Mouse (Mus musculus) monocyte, adult 2 months (primary cell): Measurements from ENCODE around the gene Brd1.

ENCODE experiments used
- DNase-seq, 2 experiments: peaks; one replicate each; pipeline ENCODE4 v3.0.0; 2022; ENCODE audit warnings: low spot score in 2 of 2, low read depth in 1 of 2

Gene Brd1

DNA sequence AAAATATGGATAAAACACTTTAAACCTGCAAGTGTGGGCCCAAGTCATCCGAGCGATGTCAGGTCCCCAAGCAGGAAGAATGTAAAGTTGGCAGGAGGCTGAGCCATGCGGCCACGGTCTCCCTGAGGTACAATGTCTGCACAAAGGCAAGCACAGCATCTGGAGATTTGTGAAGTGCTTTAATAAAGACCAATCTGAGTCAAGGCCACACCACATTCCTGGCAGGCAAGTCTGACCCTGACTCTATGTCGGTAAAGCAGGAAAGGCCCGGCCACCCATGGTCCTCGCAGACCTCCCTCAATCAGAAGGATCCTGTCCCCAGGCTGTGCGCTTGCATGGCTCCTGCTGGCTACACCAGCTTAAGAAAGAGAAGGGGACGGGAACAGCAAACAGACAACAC is 41.3 kb downstream of the Brd1 start:
- no peak for DNase-seq

DNA sequence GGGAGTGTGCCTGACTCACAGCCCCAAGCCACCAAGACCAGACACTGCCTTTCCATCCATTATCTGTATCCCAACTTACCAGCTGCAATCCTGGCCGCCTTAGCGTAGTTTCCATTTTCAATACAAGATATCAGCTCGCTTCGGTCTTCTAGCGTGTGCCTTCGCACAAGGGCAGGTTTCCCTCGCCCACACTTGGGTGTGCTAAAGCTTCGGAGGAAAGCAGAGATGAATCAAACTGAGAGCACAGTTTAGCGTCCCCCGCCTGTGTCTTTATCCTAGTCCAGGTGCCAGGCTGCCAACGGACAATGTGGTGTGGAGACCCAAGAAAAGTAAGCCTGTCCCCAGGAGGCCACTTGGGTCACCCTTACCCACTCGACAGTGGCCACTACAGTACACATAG is 42.9 kb downstream of the Brd1 start:
- no peak for DNase-seq

DNA sequence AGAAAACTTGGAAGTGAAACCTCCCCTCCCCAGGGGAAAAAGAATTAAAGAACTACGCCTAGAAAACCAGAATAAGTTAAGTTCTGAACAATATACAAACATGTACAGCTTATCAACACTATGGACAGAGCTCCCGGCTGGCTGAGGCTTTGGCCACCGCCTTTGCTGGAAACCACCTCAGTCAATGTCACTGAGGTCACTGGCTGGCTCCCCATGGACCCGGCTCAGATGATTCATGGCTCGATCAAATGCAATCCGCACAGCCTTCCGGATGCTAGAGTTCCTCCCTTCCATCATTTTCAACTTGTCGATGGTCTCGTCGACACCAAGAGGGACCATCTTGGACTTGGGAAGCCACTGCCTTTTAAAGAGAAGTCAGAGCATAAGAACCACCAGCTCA is 45.9 kb downstream of the Brd1 start:
- DNase-seq = no peak

DNA sequence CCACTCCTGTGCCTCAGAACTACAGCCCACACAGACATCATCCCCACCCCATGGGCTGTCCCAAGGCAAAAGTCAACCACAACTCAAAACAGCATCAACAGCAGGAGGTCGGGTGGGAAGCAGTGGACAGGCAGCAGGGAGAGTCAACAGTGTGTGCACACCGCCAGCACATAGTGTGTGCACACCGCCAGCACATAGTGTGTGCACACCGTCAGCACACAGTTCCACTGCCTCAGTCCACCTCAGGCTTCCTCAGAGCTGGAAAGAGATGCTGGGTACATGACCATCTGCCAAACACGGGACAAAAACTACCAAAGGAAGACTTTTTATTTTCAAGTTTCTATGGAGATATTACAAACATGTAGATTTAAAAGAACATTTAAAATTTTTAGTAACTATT is 47.3 kb downstream of the Brd1 start:
- DNase-seq = no peak

DNA sequence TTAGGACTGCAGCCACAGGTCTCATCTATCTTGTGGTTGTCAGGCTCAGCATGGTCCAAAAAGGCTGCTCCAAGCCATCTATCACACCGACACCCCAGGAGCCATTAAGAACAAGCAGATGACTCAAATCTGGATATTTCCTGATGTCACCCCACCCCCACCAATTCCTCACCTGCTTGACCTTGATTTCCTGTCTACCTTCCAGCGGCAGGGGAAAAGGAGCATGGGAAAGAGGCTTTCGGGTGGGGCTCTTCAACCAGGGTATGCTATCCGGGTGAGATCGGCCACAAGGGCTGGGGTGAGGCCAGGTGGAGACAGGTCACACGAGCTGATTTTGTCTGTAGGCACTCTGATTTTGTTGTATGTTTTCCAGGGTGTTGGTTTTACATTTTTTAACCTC is 50.0 kb downstream of the Brd1 start:
- no peak for DNase-seq

DNA sequence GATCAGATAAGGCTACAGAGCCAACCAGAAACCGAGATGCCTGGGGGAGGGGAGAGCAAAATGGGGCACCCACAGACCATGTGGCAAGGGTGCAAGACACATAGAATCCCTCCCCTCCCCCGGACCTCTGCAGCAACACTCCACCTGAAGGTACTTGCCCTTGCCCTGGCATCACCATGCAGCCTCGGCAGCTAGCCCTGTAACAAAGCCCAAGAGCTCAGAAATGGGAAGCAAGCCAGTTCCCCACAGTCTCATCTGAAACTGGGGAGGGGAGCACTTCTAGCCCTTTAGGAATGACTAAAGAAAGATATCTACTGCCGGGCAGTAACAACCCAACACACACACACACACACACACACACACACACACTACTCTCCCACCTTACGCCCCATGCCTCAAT is 53.1 kb downstream of the Brd1 start:
- no peak for DNase-seq

DNA sequence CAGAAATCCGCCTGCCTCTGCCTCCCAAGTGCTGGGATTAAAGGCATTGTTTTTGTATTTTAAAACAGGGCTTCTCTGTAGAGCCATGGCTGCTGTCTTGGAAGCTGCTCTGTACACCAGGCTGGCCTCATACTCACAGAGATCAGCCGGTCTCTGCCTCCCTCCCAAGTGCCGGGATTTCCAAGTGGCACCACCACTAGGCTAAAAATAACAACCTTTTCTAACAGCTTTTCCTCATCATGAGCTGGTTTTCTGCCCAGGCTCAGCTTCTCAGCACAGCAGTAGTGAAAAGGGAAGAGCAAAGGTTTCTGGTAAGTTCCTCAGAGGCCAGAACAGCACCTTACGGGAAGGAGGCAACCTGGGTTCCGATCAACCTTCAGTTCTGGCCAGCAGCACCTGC is 56.5 kb downstream of the Brd1 start:
- no peak for DNase-seq

DNA sequence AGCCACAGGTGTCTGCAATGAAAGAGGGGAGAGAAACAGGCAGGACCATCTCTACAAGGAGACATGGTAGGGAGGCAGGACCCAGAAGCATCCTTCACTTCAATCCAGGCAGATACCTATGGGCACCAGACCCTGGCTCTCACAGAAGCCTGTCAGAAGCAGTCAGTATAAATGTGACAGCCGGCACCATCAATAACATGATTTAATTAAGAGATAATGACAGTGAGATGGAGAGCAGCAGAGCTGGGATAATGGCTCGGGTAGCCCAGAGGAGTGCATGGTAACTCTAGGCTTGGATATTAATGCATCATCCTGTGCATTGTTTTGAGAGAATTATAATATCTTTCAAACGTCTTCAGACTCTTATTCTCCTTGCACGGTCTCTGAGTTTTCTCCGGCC is 58.0 kb downstream of the Brd1 start:
- DNase-seq = no peak

DNA sequence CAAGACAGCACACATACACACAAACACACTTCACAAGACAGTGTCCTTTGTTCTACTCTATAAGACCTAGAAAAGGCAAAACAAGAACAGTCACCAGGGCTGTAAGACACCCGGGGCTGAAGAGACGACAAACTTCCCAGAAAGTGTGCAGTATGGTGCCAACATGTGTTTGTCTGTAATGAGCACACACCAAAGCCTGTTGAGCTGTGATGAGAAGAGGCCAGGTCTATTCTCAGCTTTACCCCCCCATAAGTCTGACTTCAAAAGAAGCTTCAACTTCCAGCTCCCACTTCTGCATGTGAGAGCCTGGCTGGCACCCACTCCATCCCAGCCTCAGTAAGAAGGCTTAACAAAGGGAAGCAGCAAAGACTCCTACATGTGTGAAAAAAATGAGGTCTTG is 65.3 kb downstream of the Brd1 start:
- no peak for DNase-seq

DNA sequence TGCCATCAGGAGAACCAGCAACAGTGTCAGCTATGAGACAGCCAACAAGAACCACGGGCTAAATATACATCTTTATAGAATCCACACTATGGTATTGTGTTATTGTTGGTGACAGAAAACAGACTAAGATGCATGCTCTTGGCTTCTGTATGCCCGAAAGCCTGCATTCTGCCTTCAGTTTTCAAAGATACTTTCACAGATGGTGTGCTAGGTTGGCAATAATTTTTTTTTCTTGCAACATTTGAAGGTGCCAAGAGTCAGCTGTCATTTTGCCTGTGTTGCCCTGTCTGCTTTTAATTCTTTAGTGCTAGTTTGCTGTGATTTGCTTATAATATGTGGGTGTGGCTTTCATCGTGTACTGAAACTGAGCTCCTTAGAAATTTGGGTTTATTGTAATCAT is 66.4 kb downstream of the Brd1 start:
- no peak for DNase-seq

DNA sequence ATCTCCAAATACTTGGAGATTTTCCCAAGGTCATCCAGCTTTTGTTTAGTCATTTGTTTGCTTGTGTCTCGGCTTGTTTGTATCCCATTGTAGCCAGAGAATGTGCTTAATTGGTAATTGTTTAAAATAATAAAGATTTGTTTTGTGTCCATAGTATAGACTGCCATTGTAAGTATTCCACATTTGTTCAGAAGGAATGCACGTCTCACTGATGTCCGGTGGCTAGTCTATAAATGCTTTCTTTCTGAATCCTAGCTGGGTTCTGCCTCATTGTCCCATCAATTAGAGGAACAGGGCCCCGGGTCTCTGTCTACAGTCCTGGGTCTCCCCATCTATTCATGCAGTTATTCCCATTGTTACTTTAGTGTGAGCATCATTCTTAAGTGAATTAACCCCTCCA is 68.2 kb downstream of the Brd1 start:
- DNase-seq = no peak

DNA sequence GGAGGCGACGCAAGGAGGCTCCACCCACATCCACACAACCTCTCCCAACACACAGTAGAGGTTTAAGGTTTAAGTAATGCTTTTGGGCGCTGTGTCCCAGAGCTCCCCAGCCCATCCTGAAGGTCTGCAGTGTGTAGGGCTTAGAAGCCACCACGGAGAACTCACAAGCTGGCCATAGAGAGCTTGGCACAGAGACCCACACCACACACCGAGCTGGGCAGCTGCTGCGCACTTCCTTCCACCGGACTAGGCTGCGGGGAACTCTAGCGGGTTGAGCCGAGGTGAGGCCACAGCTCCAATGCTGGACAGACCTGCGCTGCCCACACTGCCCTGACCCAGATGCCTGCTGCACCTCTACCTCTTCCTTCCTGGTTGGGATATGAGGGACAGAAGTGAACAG is 71.0 kb downstream of the Brd1 start:
- no peak for DNase-seq

DNA sequence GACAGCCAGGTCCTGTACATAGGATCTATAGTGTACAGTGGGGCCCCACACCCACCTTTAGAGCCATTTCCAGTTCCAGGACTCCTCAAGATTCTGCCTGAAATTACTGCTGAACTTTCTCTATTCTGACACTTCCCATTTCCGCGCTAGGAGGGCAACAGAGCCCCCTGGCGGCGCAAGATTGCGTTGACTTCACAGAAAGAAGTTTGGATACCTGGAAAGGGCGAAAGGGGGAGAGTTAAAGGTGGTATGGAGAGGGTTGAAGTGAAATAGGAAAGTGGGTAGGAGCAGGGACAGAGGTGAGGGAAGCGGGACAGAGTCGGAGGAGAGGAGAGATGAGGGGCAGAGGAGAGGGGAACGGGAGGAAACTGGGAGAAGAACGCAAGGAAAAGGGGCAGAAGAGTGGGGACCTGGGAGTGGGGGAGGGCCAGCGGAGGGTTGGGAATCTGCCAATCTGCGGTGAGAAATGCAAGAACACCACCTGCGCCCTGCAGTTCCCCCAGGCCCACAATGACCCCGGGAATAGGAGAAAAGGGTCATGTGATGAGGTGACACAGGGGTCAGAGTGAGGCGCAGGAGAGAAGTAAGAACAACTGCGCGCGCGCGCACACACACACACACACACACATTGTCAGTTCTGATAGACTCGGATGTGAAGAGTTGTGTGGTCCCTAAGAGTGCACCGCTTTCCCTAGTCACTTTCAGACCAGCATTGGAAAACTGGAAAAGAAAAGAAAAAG is 71.8 kb downstream of the Brd1 start:
- no peak for DNase-seq

DNA sequence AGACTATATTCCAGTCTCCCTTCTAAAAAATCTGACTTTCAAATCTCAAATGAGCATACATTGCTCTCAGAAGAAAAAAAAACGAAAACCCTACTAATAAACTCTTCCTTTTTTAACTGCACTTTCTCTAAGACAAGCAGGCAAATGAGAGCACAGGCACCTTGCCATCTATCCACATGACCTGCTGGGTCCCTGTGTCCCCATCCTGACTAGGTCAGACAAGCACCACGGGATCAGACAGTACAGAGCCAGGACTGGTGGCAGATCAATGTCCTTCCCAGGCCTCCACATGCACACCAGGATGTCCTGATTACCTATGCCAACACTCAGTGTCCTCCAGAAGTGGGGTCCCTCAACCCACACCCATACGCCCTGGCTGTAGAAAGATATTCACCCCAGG is 72.4 kb downstream of the Brd1 start:
- DNase-seq = no peak

DNA sequence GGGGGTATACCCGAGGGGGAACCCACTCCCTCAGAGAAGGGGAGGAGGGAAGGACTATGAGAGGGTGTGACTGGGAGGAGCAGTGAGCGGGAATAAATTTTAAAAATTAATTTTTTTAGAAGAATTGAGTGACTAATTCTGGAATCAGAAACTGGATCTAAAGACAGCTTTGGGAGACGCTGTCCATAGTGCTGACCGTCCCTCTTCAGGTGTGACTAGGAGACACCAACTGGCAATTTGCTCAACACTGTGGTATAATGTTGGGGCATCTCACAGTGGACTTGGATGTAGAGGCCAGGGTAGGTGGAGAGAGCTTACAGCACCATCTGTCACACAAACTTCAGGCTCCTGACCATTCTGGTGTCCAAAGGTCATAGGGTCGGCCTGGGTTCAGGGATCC is 82.0 kb downstream of the Brd1 start:
- DNase-seq = no peak

DNA sequence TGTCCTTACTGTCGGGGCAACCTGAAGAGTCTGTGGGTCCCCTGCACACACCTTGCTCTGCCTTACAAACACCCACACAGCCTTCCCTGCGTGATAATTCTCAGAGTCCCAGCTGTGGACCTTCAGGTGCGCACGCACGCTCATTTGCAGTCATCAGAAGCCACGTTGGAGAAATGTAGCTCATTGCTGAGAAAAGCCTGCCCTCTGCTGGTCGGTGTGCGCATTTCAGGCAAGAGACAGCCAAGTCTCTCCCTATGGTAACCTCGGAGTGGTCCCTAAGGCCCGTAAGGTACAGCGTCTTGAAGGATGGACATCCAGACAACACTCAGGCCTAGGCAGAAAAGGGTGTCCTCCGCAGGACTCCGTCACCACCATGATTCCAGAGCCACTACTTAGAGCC is 83.0 kb downstream of the Brd1 start:
- no peak for DNase-seq
